Mouse (Mus musculus): ENCODE measurements around the gene Gjd3.

DNA sequence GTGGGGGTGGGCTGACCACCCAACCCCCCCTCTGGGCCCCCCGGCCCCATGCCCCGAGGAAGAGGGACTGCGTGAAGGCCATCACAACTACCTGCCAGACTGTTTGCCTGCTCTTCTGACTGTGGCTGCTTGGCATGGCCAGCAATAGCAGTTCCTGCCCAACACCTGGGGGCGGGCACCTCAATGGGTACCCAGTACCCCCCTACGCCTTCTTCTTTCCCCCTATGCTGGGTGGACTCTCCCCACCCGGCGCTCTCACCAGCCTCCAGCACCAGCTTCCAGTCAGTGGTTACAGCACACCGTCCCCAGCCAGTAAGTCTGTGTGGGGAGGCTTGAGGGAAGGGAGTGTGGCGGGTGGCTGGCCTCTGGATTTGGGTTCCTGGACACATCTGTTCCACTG lies 32.3 kb downstream of the Gjd3 start:
- TF ChIP-seq CTCF (IDR thresholded peaks at IDR 0.05; ENCODE audit: low read depth, low read length) = no peak
- no peak for TF ChIP-seq POLR2A (IDR thresholded peaks at IDR 0.05; ENCODE audit: insufficient read depth, low read length)
